Mouse (Mus musculus): ENCODE results near the gene Sohlh1.

Sohlh1 gene

GRCm38 (mm10) chr2:25847226-25847625 is at the start of gene Sohlh1:
TSS of gene Sohlh1 (minus strand) at chr2:25847248.
- no peak for DNase-seq (ENCODE audit: low spot score in 2 of 2)

- DNase-seq (ENCODE audit: low spot score in 2 of 2): no peak
Measured at GRCm38 (mm10) chr2:25892440-25892839, 45.4 kb upstream of the Sohlh1 start.

- DNase-seq (ENCODE audit: low spot score in 2 of 2): no peak
Measured at GRCm38 (mm10) chr2:25888144-25888543, 41.1 kb upstream of the Sohlh1 start.

- no peak for DNase-seq (ENCODE audit: low spot score in 2 of 2)
Measured at GRCm38 (mm10) chr2:25887226-25887625, 40.2 kb upstream of the Sohlh1 start.

GRCm38 (mm10) chr2:25884756-25885155 is 37.7 kb upstream of the Sohlh1 start:
- DNase-seq (ENCODE audit: low spot score in 2 of 2): no peak

- DNase-seq (ENCODE audit: low spot score in 2 of 2): no peak
Measured at GRCm38 (mm10) chr2:25882276-25882675, 35.2 kb upstream of the Sohlh1 start.

- DNase-seq (ENCODE audit: low spot score in 2 of 2): no peak
Measured at GRCm38 (mm10) chr2:25879061-25879460, 32.0 kb upstream of the Sohlh1 start.

DNA sequence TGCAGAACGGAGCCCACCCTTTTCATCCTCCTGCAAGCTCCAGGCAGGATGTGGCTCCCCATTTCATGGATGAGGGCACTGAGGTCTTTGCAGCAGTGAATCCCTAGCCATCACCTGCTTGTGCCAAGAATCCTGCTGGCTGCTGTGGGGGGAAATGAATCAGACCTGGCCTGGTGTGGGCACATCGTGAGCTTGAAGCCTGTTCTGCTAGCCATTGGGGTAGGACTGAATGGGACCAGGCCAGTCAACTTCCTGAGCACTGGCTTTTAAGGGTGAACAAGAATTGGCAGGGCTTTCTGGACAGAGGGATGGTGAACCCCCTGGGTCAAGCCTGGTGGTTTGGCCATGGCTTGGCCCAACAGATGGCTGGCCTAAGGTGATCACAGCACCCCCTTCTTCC is 31.5 kb upstream of the Sohlh1 start:
- no peak for DNase-seq (ENCODE audit: low spot score in 2 of 2)

DNA sequence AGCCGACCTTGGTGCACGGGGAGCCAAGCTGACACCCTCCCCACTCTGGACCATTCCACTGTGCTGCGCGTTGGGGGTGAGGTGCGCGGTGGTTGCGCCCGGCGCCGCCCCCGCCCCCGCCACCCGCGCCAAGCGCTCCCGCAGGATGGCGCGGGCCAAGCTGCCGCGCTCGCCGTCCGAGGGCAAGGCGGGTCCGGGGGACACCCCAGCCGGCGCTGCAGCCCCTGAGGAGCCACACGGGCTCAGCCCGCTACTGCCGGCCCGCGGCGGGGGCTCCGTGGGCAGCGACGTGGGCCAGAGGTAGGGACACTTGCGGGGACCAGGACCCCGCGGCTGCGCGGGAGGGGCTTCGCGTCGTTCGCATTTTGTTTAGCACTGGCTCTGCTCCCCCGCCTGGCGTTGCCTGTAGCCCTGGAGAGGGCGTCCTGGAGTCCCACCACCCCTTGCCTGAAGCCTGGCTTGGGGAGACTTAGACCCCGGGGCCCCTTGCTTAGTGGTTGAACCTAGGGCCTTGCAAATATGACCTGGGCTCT is 30.8 kb upstream of the Sohlh1 start:
- DNase-seq (ENCODE audit: low spot score in 2 of 2): peak in 1 of 2 experiments; percentile 29

- DNase-seq (ENCODE audit: low spot score in 2 of 2): no peak
Measured at GRCm38 (mm10) chr2:25877250-25877735, 30.2 kb upstream of the Sohlh1 start.

DNA sequence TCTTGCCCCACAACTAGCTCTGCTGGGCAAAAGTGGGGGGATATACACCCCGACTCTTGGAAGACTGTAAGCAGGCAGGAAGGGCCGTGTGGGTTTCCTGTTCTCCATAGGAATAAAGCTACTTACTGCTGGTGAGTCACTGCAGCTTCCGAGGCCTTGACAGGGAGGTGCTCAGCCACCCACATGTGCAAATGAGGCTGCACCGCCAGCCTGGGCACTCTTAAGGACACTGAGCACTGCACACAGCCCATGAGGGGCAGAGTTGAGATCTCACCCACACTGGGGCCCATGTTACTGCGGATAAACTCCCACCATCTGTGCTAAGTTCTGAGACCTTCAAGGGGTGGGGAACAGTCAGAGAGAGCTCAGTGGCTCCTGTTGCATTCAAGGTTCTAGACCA is 19.6 kb upstream of the Sohlh1 start:
- DNase-seq (ENCODE audit: low spot score in 2 of 2): no peak

GRCm38 (mm10) chr2:25865412-25865811 is 18.4 kb upstream of the Sohlh1 start:
- DNase-seq (ENCODE audit: low spot score in 2 of 2): peak; percentile 63 to 75

DNA sequence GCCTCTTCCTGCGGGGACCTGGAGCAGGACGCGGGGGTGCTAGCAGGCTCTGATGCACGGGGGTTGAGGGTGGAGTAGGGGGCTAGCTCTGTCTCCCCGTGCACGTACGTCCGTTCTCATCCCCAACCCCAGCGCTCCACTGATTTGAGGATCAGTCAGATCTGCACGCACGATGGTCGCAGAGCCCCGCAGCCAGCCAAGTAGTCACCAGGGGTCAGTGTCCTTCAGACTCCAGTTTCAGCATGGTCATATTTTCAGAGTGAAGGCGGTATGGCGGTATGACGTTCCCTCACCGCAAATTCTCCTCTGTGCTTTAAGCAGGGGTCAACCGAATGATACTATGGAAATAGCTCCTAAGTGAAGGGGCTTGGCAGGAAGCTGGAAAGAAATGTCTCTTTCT is 17.2 kb upstream of the Sohlh1 start:
- no peak for DNase-seq (ENCODE audit: low spot score in 2 of 2)

DNA sequence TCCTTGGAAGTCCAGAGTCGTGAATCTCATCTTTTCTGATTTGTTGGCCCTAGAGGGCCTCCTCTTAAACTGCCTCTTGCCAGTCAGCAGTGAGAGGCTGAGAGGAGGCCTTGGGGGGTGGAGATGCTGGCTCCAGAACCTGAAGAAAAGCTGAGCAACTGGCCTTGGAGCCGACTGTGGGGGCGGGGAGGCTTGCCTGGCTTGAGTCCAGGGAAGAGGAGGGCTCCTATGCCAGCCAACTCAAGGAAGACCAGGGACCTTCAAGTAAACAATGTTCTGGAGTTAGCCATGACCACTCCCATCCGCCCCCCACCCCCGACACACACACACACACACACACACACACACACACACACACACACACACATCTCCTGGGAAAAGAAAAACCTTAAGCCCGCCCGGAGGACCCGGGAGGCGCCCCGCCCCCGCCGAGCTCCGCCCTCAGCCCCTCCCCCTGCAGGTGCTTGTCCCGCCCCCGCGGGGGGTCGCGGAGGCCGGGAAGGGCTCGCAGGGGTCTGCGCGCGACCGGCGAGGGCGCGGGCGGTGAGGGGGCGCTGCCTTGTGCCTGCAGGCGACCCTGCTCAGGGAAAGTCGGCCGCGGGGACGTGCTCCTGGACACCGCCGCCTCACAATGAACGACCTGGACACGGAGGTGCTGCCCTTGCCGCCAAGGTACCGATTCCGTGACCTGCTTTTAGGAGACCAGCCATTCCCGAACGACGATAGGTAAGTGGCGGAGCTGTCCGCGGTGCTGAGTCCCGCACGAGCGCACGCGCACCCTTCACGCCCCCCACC is 16.5 kb upstream of the Sohlh1 start, which contains the start of gene Kcnt1:
Gene Kcnt1, plus strand, starts transcription at position 398 of the 795 bp plus-strand sequence.
- no peak for DNase-seq (ENCODE audit: low spot score in 2 of 2)

GRCm38 (mm10) chr2:25862696-25863270 is 15.7 kb upstream of the Sohlh1 start:
- DNase-seq (ENCODE audit: low spot score in 2 of 2): no peak

- DNase-seq (ENCODE audit: low spot score in 2 of 2): no peak
Measured at GRCm38 (mm10) chr2:25862038-25862437, 15.0 kb upstream of the Sohlh1 start.

DNA sequence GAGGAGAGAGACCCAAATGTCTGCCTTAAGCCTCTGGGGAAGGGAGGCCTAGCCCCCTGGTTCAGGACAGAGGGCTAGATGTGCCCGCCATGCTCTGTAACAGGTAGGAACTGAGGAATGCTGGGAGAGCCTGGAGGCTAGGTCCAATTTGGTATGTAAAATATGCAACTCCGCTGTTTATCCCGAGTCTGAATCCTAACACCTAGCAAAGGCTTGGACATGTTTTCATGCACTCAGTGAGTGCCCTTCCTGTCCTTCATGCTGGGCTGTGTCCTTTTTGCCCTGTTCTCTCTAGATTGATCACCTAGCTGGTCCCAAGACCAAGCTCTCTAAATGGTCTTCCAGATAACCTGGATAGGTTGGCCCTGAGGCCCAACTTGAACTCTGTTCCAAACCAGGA is 12.8 kb upstream of the Sohlh1 start:
- no peak for DNase-seq (ENCODE audit: low spot score in 2 of 2)

GRCm38 (mm10) chr2:25853998-25854397 is 7.0 kb upstream of the Sohlh1 start:
- no peak for DNase-seq (ENCODE audit: low spot score in 2 of 2)

DNA sequence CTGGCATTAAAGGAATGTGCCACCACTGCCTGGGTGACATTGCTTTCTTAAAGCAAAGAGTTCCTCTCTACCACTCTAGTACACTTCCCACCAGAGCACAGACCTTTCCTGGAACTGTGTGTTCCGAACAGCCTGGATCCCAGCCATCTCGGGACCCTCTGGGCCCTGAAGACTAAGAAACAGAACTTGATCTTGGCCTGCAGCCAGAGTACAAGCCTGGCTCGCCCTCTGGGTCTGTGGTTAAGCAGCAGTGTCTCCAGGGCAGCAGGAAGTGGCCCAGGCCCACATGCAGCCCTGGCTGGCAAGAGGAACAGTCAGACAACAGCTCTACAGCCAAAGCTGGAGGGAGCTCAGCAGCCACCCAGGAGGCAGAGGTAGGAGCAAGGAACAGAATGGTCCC is 5.6 kb upstream of the Sohlh1 start:
- peak; percentile 49 to 76 for DNase-seq (ENCODE audit: low spot score in 2 of 2)

DNA sequence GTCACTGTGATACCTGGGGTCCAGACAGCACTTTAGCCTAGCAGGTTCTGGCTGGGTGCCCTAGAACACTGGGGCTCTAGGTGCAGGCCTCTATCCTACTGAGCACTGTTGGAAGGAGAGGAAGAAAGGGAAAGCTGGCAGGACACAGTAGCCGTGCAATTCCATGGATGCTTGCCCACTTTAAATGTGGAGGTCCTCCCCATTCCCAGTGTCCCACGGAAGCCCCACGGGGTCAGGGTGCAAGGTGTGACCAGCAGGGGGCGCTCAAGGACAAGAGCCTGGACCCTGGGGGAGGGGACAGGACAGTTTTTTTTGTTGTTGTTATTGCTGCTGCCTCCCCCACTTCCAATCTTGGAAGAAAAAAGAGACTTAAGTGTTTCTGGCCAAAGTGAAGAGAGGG is 3.3 kb upstream of the Sohlh1 start:
- DNase-seq (ENCODE audit: low spot score in 2 of 2): peak in 1 of 2 experiments; percentile 19

DNA sequence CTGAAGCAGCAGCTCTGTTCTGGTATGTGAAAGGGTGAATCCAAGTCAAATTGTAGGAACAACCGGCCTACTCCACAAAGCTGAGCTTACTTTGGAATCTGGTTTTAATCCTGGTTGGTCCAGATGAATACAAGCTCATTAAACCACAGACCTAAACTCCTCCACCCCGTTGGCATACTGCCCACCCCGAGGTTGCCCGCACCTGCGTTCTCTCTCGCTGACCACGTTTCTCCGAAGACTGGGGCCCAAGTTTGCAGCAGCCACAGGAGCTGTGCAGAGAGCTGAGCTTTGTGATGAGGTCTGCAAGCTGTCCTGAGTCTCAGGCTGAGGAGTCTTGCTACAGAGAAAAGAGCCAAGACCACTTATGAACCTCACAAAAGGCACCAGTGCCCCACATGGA is 532 bp downstream of the Sohlh1 start:
- DNase-seq (ENCODE audit: low spot score in 2 of 2): no peak

- no peak for DNase-seq (ENCODE audit: low spot score in 2 of 2)
Measured at GRCm38 (mm10) chr2:25844097-25844496, 3.0 kb downstream of the Sohlh1 start.

- no peak for DNase-seq (ENCODE audit: low spot score in 2 of 2)
Measured at GRCm38 (mm10) chr2:25842758-25843157, 4.3 kb downstream of the Sohlh1 start.
